Mouse (Mus musculus): ENCODE measurements around the gene Olfr98. TPM values are rescaled to one million over a fixed set of nuclear protein-coding genes. Genes with fewer than 3 reads are reported as not detected.
A peak's percentile ranks its signal among the peaks of the same experiment; 100 is the strongest.

Gene Olfr98
- total RNA-seq (2012; rRNA removed) (0.21 TPM in 1 of 2 replicates, not detected in the other), total RNA-seq (2014; rRNA removed) (not detected in 2 replicates), polyA plus RNA-seq (2012; ENCODE audit: insufficient read length, low read depth) (0.44 and 0.70 TPM in 2 replicates)

DNA sequence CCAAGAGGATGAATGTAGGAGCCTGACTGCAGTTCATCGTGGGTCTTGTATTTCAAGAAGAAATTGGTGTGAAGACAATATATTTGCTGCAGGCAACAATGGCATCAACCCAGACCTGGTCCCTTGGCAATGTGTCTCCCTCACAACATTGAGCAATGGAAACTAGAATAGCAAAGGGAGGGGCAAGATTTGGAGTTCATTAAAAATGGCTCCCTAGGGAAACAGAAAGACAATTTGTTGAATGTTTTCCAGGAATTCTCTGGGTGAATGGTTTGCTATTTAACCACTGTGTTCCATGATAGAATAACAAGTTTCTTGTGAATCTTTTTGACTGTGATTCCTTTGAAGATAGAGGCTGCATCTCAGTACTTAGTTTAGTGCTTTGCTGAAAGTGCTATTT is at the start of gene Olfr98:
Olfr98 (minus strand) TSS at position 124 of the 400 bp plus-strand sequence.
- H3K4me3 ChIP-seq (replicated peaks in 1 of 3; ENCODE audit: low read depth in 2 of 3, low read length in 2 of 3, poor library complexity in 1 of 3), result no peak within 1 kb of the TSS
- no peaks in the 10 kb centered on the region for H3K36me3 ChIP-seq (replicated peaks in 1 of 2; ENCODE audit: control insufficient read depth in 1 of 2, insufficient read depth in 1 of 2, low read length in 1 of 2)
- DNase-seq (ENCODE audit: extremely low read depth), result no peak
- H3K9ac ChIP-seq (ENCODE audit: insufficient read depth, low read depth), result no peak within 1 kb of the TSS
- TF ChIP-seq USF1 (IDR thresholded peaks at IDR 0.05; ENCODE audit: low read depth, low read length), result no peak
- TF ChIP-seq ZC3H11A (IDR thresholded peaks at IDR 0.05; ENCODE audit: low read depth, low read length), result no peak
- TF ChIP-seq ZKSCAN1 (IDR thresholded peaks at IDR 0.05; ENCODE audit: borderline replicate concordance, low read depth, low read length), result no peak
- dilution Hi-C loops (cut with MboI; ENCODE audit: extremely low pct_ligation_motif_present, extremely low pct_unique_long_range_greater_than_20kb, low sequenced_read_pairs), result no loop called here
- no peaks in the 10 kb centered on the region for H3K27me3 ChIP-seq (replicated peaks)
- H3K4me1 ChIP-seq (ENCODE audit: control insufficient read depth in 1 of 2, insufficient read depth in 2 of 2), result no peaks in the 10 kb centered on the region
- no peaks in the 10 kb centered on the region for H3K9me3 ChIP-seq (replicated peaks; ENCODE audit: low read length)
- H3K79me2 ChIP-seq (replicated peaks; ENCODE audit: control insufficient read depth, extremely low read depth, insufficient read depth, poor library complexity, severe bottlenecking), result no peaks in the 10 kb centered on the region
- no peak within 1 kb of the TSS for H3K4me2 ChIP-seq (ENCODE audit: insufficient read depth, low read depth, poor library complexity, severe bottlenecking)
- H3K27ac ChIP-seq (ENCODE audit: insufficient read depth, low read depth), result no peak within 1 kb of the TSS
- in situ Hi-C loops (cut with MboI; ENCODE audit: low pct_ligation_motif_present, low pct_unique_long_range_greater_than_20kb, low sequenced_read_pairs), result no loop called here

- no peak overlapping the region for H3K27ac ChIP-seq (ENCODE audit: insufficient read depth, low read depth)
- H3K4me1 ChIP-seq (ENCODE audit: control insufficient read depth in 1 of 2, insufficient read depth in 2 of 2), result no peaks in the 10 kb centered on the region
- peaks cover 2% of the 10 kb centered on the region for H3K27me3 ChIP-seq (replicated peaks)
- H3K4me3 ChIP-seq (replicated peaks in 1 of 3; ENCODE audit: low read depth in 2 of 3, low read length in 2 of 3, poor library complexity in 1 of 3), result no peak overlapping the region
- in situ Hi-C loops (cut with MboI; ENCODE audit: low pct_ligation_motif_present, low pct_unique_long_range_greater_than_20kb, low sequenced_read_pairs), result no loop called here
- no peak for DNase-seq (ENCODE audit: extremely low read depth)
- H3K9ac ChIP-seq (ENCODE audit: insufficient read depth, low read depth), result no peak overlapping the region
- TF ChIP-seq ZKSCAN1 (IDR thresholded peaks at IDR 0.05; ENCODE audit: borderline replicate concordance, low read depth, low read length), result no peak
- H3K4me2 ChIP-seq (ENCODE audit: insufficient read depth, low read depth, poor library complexity, severe bottlenecking), result no peak overlapping the region
- H3K9me3 ChIP-seq (replicated peaks; ENCODE audit: low read length), result no peaks in the 10 kb centered on the region
- H3K36me3 ChIP-seq (replicated peaks in 1 of 2; ENCODE audit: control insufficient read depth in 1 of 2, insufficient read depth in 1 of 2, low read length in 1 of 2), result no peaks in the 10 kb centered on the region
- dilution Hi-C loops (cut with MboI; ENCODE audit: extremely low pct_ligation_motif_present, extremely low pct_unique_long_range_greater_than_20kb, low sequenced_read_pairs), result no loop called here
- no peaks in the 10 kb centered on the region for H3K79me2 ChIP-seq (replicated peaks; ENCODE audit: control insufficient read depth, extremely low read depth, insufficient read depth, poor library complexity, severe bottlenecking)
Measured at GRCm38 (mm10) chr17:37310146-37310699, 46.7 kb upstream of the Olfr98 start.

DNA sequence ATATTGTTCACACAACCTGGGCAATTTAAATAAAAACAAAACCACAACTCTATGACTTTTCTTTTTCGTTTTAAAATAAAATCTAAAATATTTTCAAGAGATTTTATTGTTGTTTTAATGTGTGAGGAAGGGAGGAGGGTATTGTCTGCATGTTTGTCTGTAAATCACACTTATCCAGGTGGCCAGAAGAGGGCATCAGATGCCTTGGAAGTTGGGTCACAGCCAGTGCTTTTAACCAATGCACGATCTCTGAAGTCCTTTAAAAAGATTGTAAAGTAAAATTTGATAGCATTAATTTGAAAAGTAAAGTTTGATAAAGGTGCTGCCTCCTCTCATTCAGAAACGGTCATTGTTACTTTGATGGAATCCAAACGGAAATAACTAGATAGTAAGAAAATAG is 44.9 kb upstream of the Olfr98 start:
- Histone ChIP-seq H3K9me3 (replicated peaks; ENCODE audit: low read length) (no peaks in the 10 kb centered on the region), H3K36me3 (replicated peaks in 1 of 2; ENCODE audit: control insufficient read depth in 1 of 2, insufficient read depth in 1 of 2, low read length in 1 of 2) (no peaks in the 10 kb centered on the region), H3K27me3 (replicated peaks) (peaks cover 2% of the 10 kb centered on the region), H3K4me2 (ENCODE audit: insufficient read depth, low read depth, poor library complexity, severe bottlenecking) (no peak overlapping the region), H3K79me2 (replicated peaks; ENCODE audit: control insufficient read depth, extremely low read depth, insufficient read depth, poor library complexity, severe bottlenecking) (no peaks in the 10 kb centered on the region), H3K27ac (ENCODE audit: insufficient read depth, low read depth) (no peak overlapping the region), H3K9ac (ENCODE audit: insufficient read depth, low read depth) (no peak overlapping the region), H3K4me1 (ENCODE audit: control insufficient read depth in 1 of 2, insufficient read depth in 2 of 2) (no peaks in the 10 kb centered on the region), H3K4me3 (replicated peaks in 1 of 3; ENCODE audit: low read depth in 2 of 3, low read length in 2 of 3, poor library complexity in 1 of 3) (no peak overlapping the region)
- dilution Hi-C loops (cut with MboI; ENCODE audit: extremely low pct_ligation_motif_present, extremely low pct_unique_long_range_greater_than_20kb, low sequenced_read_pairs) (no loop called here), in situ Hi-C loops (cut with MboI; ENCODE audit: low pct_ligation_motif_present, low pct_unique_long_range_greater_than_20kb, low sequenced_read_pairs) (no loop called here)
- TF ChIP-seq CTCF (conservative IDR thresholded peaks at IDR 0.05 in 1 of 2, IDR thresholded peaks at IDR 0.05 in 1 of 2; ENCODE audit: low read depth in 2 of 2, low read length in 2 of 2) (peak in 1 of 2 experiments; percentile 54; a peak in 3 of 4 replicates), RAD21 (IDR thresholded peaks at IDR 0.05; ENCODE audit: low read depth, low read length) (peak; percentile 56), MAX (IDR thresholded peaks at IDR 0.05; ENCODE audit: low read length) (no peak)
- peak; percentile 20 for DNase-seq (ENCODE audit: extremely low read depth)

Measured in CH12.LX (cell line).